Comparison of ENCODE assay signal across 8 mouse cellular contexts in the genomic region with DNA sequence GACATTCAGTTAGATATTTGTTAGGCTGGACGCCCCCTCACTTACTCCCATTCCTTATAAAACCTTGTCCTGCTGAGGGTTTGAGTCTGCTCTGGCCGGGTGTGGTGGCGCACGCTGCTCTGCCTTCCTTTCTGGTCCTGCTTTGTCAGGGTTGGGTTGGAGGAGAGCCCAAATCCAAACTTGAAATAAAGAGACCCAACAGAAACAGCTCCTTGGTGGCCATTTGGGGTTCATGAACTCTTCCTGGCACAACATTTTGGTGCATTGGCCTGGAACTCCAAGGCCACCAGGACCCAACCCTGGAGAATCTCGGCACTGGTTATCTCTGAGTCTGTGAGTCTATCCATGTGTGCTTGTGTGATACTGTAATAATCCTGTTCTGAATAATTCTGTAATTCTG. TPM values are rescaled to one million over a fixed set of nuclear protein-coding genes. Genes with fewer than 3 reads are reported as not detected.
A peak's percentile ranks its signal among the peaks of the same experiment; 100 is the strongest.
DNase-seq lines count a peak whose midpoint lies in the region; ATAC-seq lines count a peak whose summit lies in the region.

No protein-coding gene starts in this region.

- H3K27me3 ChIP-seq in lung, embryonic 15.5 days = no peaks in the 10 kb centered on the region
- H3K27me3 ChIP-seq in heart, embryonic 10.5 days (ENCODE audit: insufficient read depth, poor library complexity, severe bottlenecking) = no peaks in the 10 kb centered on the region
- no peaks in the 10 kb centered on the region for H3K27me3 ChIP-seq in limb, embryonic 11.5 days (ENCODE audit: control insufficient read depth, insufficient read depth, low read length)
- no peaks in the 10 kb centered on the region for H3K27me3 ChIP-seq in neural tube, embryonic 12.5 days (replicated peaks)

- peak; percentile 54 for DNase-seq in adrenal gland, adult 2 months
- no peak for DNase-seq in adrenal gland, postnatal 25 days
- DNase-seq in lung, postnatal 25 days (ENCODE audit: low spot score) = no peak
- DNase-seq in heart, embryonic 10.5 days (ENCODE audit: low spot score) = peak; percentile 70
- no peak for DNase-seq in limb, embryonic 11.5 days (ENCODE audit: low spot score)
- no peak for DNase-seq in urinary bladder, postnatal 14 days (ENCODE audit: low spot score)

- H3K4me1 ChIP-seq in lung, embryonic 15.5 days = peaks cover 24% of the 10 kb centered on the region
- peaks cover 16% of the 10 kb centered on the region for H3K4me1 ChIP-seq in heart, embryonic 10.5 days
- H3K4me1 ChIP-seq in limb, embryonic 11.5 days (ENCODE audit: control insufficient read depth, insufficient read depth, low read length) = no peaks in the 10 kb centered on the region
- peaks cover 11% of the 10 kb centered on the region; the same call in 1 of the 2 replicates for H3K4me1 ChIP-seq in neural tube, embryonic 12.5 days

- H3K4me3 ChIP-seq in lung, embryonic 15.5 days = peak overlapping the region; percentile 79
- peak overlapping the region; percentile 82 for H3K4me3 ChIP-seq in heart, embryonic 10.5 days
- peak overlapping the region; percentile 51; the same call in 1 of the 2 replicates for H3K4me3 ChIP-seq in limb, embryonic 11.5 days (ENCODE audit: low read depth, low read length)
- H3K4me3 ChIP-seq in neural tube, embryonic 12.5 days = peak overlapping the region; percentile 78; the same call in 1 of the 2 replicates

- peak; percentile 6; the same call in 1 of the 2 replicates for ATAC-seq in lung, embryonic 15.5 days (ENCODE audit: borderline replicate concordance, extremely low read depth, low FRiP score, low TSS enrichment)
- ATAC-seq in limb, embryonic 11.5 days (ENCODE audit: insufficient number of reproducible peaks, low FRiP score, low TSS enrichment, low read depth) = no peak
- ATAC-seq in neural tube, embryonic 12.5 days (ENCODE audit: low FRiP score, low read depth) = peak; percentile 1

- H3K27ac ChIP-seq in lung, embryonic 15.5 days = peak overlapping the region; percentile 98
- H3K27ac ChIP-seq in heart, embryonic 10.5 days = peak overlapping the region; percentile 98
- no peak overlapping the region for H3K27ac ChIP-seq in limb, embryonic 11.5 days (replicated peaks; ENCODE audit: low read depth, low read length)
- no peak overlapping the region for H3K27ac ChIP-seq in neural tube, embryonic 12.5 days

- H3K36me3 ChIP-seq in lung, embryonic 15.5 days = no peaks in the 10 kb centered on the region
- H3K36me3 ChIP-seq in heart, embryonic 10.5 days = no peaks in the 10 kb centered on the region
- no peaks in the 10 kb centered on the region for H3K36me3 ChIP-seq in limb, embryonic 11.5 days (ENCODE audit: control insufficient read depth, insufficient read depth, low read length)
- H3K36me3 ChIP-seq in neural tube, embryonic 12.5 days = no peaks in the 10 kb centered on the region

- WGBS in lung, embryonic 15.5 days = 54% methylated on average over 5 of the region's 5 CpGs
- 74% methylated on average over 5 of the region's 5 CpGs for WGBS in heart, embryonic 10.5 days
- 84% methylated on average over 5 of the region's 5 CpGs for WGBS in limb, embryonic 11.5 days
- 79% methylated on average over 5 of the region's 5 CpGs for WGBS in neural tube, embryonic 12.5 days

- H3K4me2 ChIP-seq in lung, embryonic 15.5 days = peak overlapping the region; percentile 79
- peak overlapping the region; percentile 48; the same call in 1 of the 2 replicates for H3K4me2 ChIP-seq in limb, embryonic 11.5 days (ENCODE audit: low read depth, severe bottlenecking)
- H3K4me2 ChIP-seq in neural tube, embryonic 12.5 days (replicated peaks) = peak overlapping the region; percentile 67

- H3K9me3 ChIP-seq in lung, embryonic 15.5 days = no peaks in the 10 kb centered on the region
- H3K9me3 ChIP-seq in heart, embryonic 10.5 days = no peaks in the 10 kb centered on the region
- H3K9me3 ChIP-seq in limb, embryonic 11.5 days (ENCODE audit: control insufficient read depth, low read length) = no peaks in the 10 kb centered on the region
- no peaks in the 10 kb centered on the region for H3K9me3 ChIP-seq in neural tube, embryonic 12.5 days

- peak overlapping the region; percentile 89 for H3K9ac ChIP-seq in lung, embryonic 15.5 days
- no peak overlapping the region for H3K9ac ChIP-seq in limb, embryonic 11.5 days (ENCODE audit: low read length)
- peak overlapping the region; percentile 86; the same call in 1 of the 2 replicates for H3K9ac ChIP-seq in neural tube, embryonic 12.5 days

RNA-seq across cellular contexts. Expression of gene Zfp52, which starts 3.7 kb away (rescaled TPM):
- total RNA-seq in adrenal gland, adult 2 months (2021) = 10 to 100 TPM; 19.7 to 40.9 TPM
- polyA plus RNA-seq in adrenal gland, adult 2 months (2012; rRNA removed) = 0.17 and 0.26 TPM in 2 replicates
- 30.4 and 31.9 TPM in 2 replicates for total RNA-seq in adrenal gland, postnatal 25 days (2021)
- polyA plus RNA-seq in lung, embryonic 15.5 days (2015; fragmentation: Nextera tagmentation; extraction: Ambion mirVana) = 4.3 and 5.1 TPM in 2 replicates
- 2.0 and 2.1 TPM in 2 replicates for polyA plus RNA-seq in heart, embryonic 10.5 days (2016; fragmentation: Nextera tagmentation; extraction: Ambion mirVana)
- polyA plus RNA-seq in limb, embryonic 11.5 days (2014; fragmentation: Nextera tagmentation; extraction: Ambion mirVana) = 1.9 and 2.5 TPM in 2 replicates
- polyA plus RNA-seq in neural tube, embryonic 12.5 days (2016; fragmentation: Nextera tagmentation; extraction: Ambion mirVana) = 1.6 and 1.9 TPM in 2 replicates

RNA-seq across cellular contexts. Expression of gene Zfp948, which starts 35.2 kb away (rescaled TPM):
- 10 to 100 TPM in 1 of 2 experiments, 1 to 10 TPM in 1; 5.7 to 14.8 TPM for total RNA-seq in adrenal gland, adult 2 months (2021)
- polyA plus RNA-seq in adrenal gland, adult 2 months (2012; rRNA removed) = 0.21 and 0.27 TPM in 2 replicates
- 10.0 and 10.7 TPM in 2 replicates for total RNA-seq in adrenal gland, postnatal 25 days (2021)
- polyA plus RNA-seq in lung, embryonic 15.5 days (2015; fragmentation: Nextera tagmentation; extraction: Ambion mirVana) = 16.9 and 17.8 TPM in 2 replicates
- 15.6 and 19.0 TPM in 2 replicates for polyA plus RNA-seq in heart, embryonic 10.5 days (2016; fragmentation: Nextera tagmentation; extraction: Ambion mirVana)
- polyA plus RNA-seq in limb, embryonic 11.5 days (2014; fragmentation: Nextera tagmentation; extraction: Ambion mirVana) = 16.4 and 17.4 TPM in 2 replicates
- polyA plus RNA-seq in neural tube, embryonic 12.5 days (2016; fragmentation: Nextera tagmentation; extraction: Ambion mirVana) = 14.1 and 16.3 TPM in 2 replicates

RNA-seq across cellular contexts. Expression of gene Zfp53, which starts 42.8 kb away (rescaled TPM):
- total RNA-seq in adrenal gland, adult 2 months (2021) = 1 to 10 TPM; 3.2 to 4.3 TPM
- 0.86 and 1.0 TPM in 2 replicates for polyA plus RNA-seq in adrenal gland, adult 2 months (2012; rRNA removed)
- 4.7 and 5.4 TPM in 2 replicates for total RNA-seq in adrenal gland, postnatal 25 days (2021)
- polyA plus RNA-seq in lung, embryonic 15.5 days (2015; fragmentation: Nextera tagmentation; extraction: Ambion mirVana) = 10.7 and 11.8 TPM in 2 replicates
- 6.4 and 8.0 TPM in 2 replicates for polyA plus RNA-seq in heart, embryonic 10.5 days (2016; fragmentation: Nextera tagmentation; extraction: Ambion mirVana)
- polyA plus RNA-seq in limb, embryonic 11.5 days (2014; fragmentation: Nextera tagmentation; extraction: Ambion mirVana) = 9.9 and 10.7 TPM in 2 replicates
- 8.1 and 9.5 TPM in 2 replicates for polyA plus RNA-seq in neural tube, embryonic 12.5 days (2016; fragmentation: Nextera tagmentation; extraction: Ambion mirVana)

Comparison
In these comparisons a context has a peak if more than half of its experiments do, and no peak if none do; other contexts are left out.
1. DNase-seq: peak in adrenal gland, adult 2 months (single experiment) and heart, embryonic 10.5 days (single experiment); none in adrenal gland, postnatal 25 days (single experiment), lung, postnatal 25 days (single experiment), limb, embryonic 11.5 days (single experiment) and urinary bladder, postnatal 14 days (single experiment).
2. H3K27ac ChIP-seq: peak in lung, embryonic 15.5 days (single experiment) and heart, embryonic 10.5 days (single experiment); none in limb, embryonic 11.5 days (single experiment) and neural tube, embryonic 12.5 days (single experiment).
3. RNA of gene Zfp948, which starts 35.2 kb away (polyA plus RNA-seq): 15.6 to 19.0 TPM in heart, embryonic 10.5 days, 16.9 to 17.8 TPM in lung, embryonic 15.5 days, 16.4 to 17.4 TPM in limb, embryonic 11.5 days and 14.1 to 16.3 TPM in neural tube, embryonic 12.5 days; 0.21 to 0.27 TPM in adrenal gland, adult 2 months; every median in the first group is over 10 times any median in the second.
4. Peak in every context shown above with its lines, with median percentiles within 50 percentile points of each other: H3K4me2 ChIP-seq and H3K4me3 ChIP-seq.